In genomic region chr12:16001811-16002210, GRCm38 (mm10) we compare ENCODE assay signal across 26 mouse cellular contexts.
"Had no signal": no experiment of that assay in that cellular context is flagged by ENCODE, and none has a peak within 500 bp of the region (broad histone marks: within the 10 kb centered on the region; RNA-seq: fewer than 3 reads in every experiment).

No protein-coding gene starts in this region.

- ATAC-seq: hindbrain, postnatal 0 days; intestine, embryonic 16.5 days had no signal

- H3K9ac ChIP-seq: heart, embryonic 13.5 days; heart, embryonic 15.5 days; hindbrain, embryonic 13.5 days; hindbrain, embryonic 15.5 days; kidney, embryonic 15.5 days; limb, embryonic 12.5 days; liver, embryonic 13.5 days; liver, embryonic 15.5 days had no signal

- H3K27me3 ChIP-seq: heart, embryonic 13.5 days; heart, embryonic 15.5 days; hindbrain, embryonic 13.5 days; hindbrain, embryonic 15.5 days; kidney, embryonic 15.5 days; limb, embryonic 12.5 days; liver, embryonic 13.5 days; liver, embryonic 15.5 days had no signal

- H3K4me2 ChIP-seq: heart, embryonic 11.5 days; heart, embryonic 13.5 days; heart, embryonic 15.5 days; hindbrain, embryonic 13.5 days; hindbrain, embryonic 15.5 days; kidney, embryonic 15.5 days; limb, embryonic 12.5 days; liver, embryonic 11.5 days; liver, embryonic 13.5 days; liver, embryonic 15.5 days had no signal

- H3K36me3 ChIP-seq: heart, embryonic 13.5 days; heart, embryonic 15.5 days; hindbrain, embryonic 13.5 days; hindbrain, embryonic 15.5 days; kidney, embryonic 15.5 days; limb, embryonic 10.5 days; limb, embryonic 12.5 days; liver, embryonic 13.5 days; liver, embryonic 15.5 days had no signal

- H3K4me3 ChIP-seq: heart, embryonic 13.5 days; heart, embryonic 15.5 days; hindbrain, embryonic 13.5 days; hindbrain, embryonic 15.5 days; kidney, embryonic 15.5 days; left cerebral cortex, adult 2 months; limb, embryonic 10.5 days; limb, embryonic 12.5 days; liver, embryonic 13.5 days; liver, embryonic 15.5 days had no signal

- DNase-seq: gastrocnemius, postnatal 10 days; heart, postnatal 14 days; heart, postnatal 36 days; kidney, adult 11 months; kidney, adult 2 months; kidney, adult 9 months; kidney, postnatal 14 days; kidney, postnatal 36 days; layer of hippocampus, adult 9-11 months; layer of hippocampus, postnatal 36 days; liver; liver, embryonic 13.5 days had no signal

- H3K4me1 ChIP-seq: hindbrain, embryonic 13.5 days; hindbrain, embryonic 15.5 days; kidney, embryonic 15.5 days; limb, embryonic 10.5 days; limb, embryonic 12.5 days; liver, embryonic 13.5 days; liver, embryonic 15.5 days had no signal

- H3K9me3 ChIP-seq: heart, embryonic 13.5 days; heart, embryonic 15.5 days; hindbrain, embryonic 13.5 days; hindbrain, embryonic 15.5 days; kidney, embryonic 15.5 days; limb, embryonic 10.5 days; limb, embryonic 12.5 days; liver, embryonic 13.5 days; liver, embryonic 15.5 days had no signal

- H3K27ac ChIP-seq: heart, embryonic 13.5 days; heart, embryonic 15.5 days; hindbrain, embryonic 13.5 days; hindbrain, embryonic 15.5 days; hindbrain, postnatal 0 days; kidney, embryonic 15.5 days; kidney, postnatal 0 days; left cerebral cortex, adult 2 months; limb, embryonic 10.5 days; limb, embryonic 12.5 days; liver, embryonic 13.5 days; liver, embryonic 15.5 days had no signal
